Mouse (Mus musculus) CD4-positive, CD25-positive, alpha-beta regulatory T cell, adult 2 months (primary cell): ENCODE results near the gene Phf21a.
A peak's percentile ranks its signal among the peaks of the same experiment; 100 is the strongest.

ENCODE experiments used
- DNase-seq: peaks from one replicate; pipeline ENCODE4 v3.0.0-alpha.2; 2012; ENCODE audit warnings: low read depth, low spot score

The Phf21a gene

GRCm38 (mm10) chr2:92176292-92176691, 83.4 kb downstream of the Phf21a start:
- no peak for DNase-seq

GRCm38 (mm10) chr2:92182146-92182756, 89.3 kb downstream of the Phf21a start:
- no peak for DNase-seq

GRCm38 (mm10) chr2:92182981-92183501, 90.1 kb downstream of the Phf21a start:
- DNase-seq: peak; percentile 90

GRCm38 (mm10) chr2:92183613-92184076, 90.7 kb downstream of the Phf21a start:
- DNase-seq: peak; percentile 95

GRCm38 (mm10) chr2:92184077-92184921, 91.4 kb downstream of the Phf21a start:
- DNase-seq: peak; percentile 68

- peak; percentile 68 for DNase-seq
Observed at GRCm38 (mm10) chr2:92185062-92185765, 92.3 kb downstream of the Phf21a start.

- no peak for DNase-seq
Observed at GRCm38 (mm10) chr2:92185766-92186450, 93.0 kb downstream of the Phf21a start.

- DNase-seq: peak; percentile 25
Observed at GRCm38 (mm10) chr2:92187061-92187460, 94.1 kb downstream of the Phf21a start.

GRCm38 (mm10) chr2:92188744-92189143, 95.8 kb downstream of the Phf21a start:
- no peak for DNase-seq

- no peak for DNase-seq
Observed at GRCm38 (mm10) chr2:92190960-92191359, 98.0 kb downstream of the Phf21a start.

GRCm38 (mm10) chr2:92191826-92192581, 99.1 kb downstream of the Phf21a start:
- DNase-seq: peak; percentile 87

- no peak for DNase-seq
Observed at GRCm38 (mm10) chr2:92198126-92198525, 105.2 kb downstream of the Phf21a start.

GRCm38 (mm10) chr2:92198747-92199146, 105.8 kb downstream of the Phf21a start:
- no peak for DNase-seq

GRCm38 (mm10) chr2:92199562-92200286, 106.8 kb downstream of the Phf21a start:
- DNase-seq: peak; percentile 17

- peak; percentile 60 for DNase-seq
Observed at GRCm38 (mm10) chr2:92202319-92203040, 109.6 kb downstream of the Phf21a start.

- DNase-seq: peak; percentile 63
Observed at GRCm38 (mm10) chr2:92205010-92205639, 112.2 kb downstream of the Phf21a start.

- no peak for DNase-seq
Observed at GRCm38 (mm10) chr2:92210409-92210808, 117.5 kb downstream of the Phf21a start.

- DNase-seq: no peak
Observed at GRCm38 (mm10) chr2:92221431-92221830, 128.5 kb downstream of the Phf21a start.

GRCm38 (mm10) chr2:92225592-92225991, 132.7 kb downstream of the Phf21a start:
- no peak for DNase-seq
